Mouse (Mus musculus) liver, postnatal 0 days (tissue): ENCODE results near the gene Smc1a. TPM values are rescaled to one million over a fixed set of nuclear protein-coding genes. Genes with fewer than 3 reads are reported as not detected.

Source experiments
- ATAC-seq: fragments of 200-750 bp; cut with Nextera tagmentation; 2 replicates; pipeline ENCODE4 v1.8.0; 2017; ENCODE audit warnings: mild to moderate bottlenecking, moderate library complexity
- DNase-seq: peaks from one replicate; pipeline ENCODE4 v3.0.0-alpha.2; 2016
- H3K27ac ChIP-seq: fragments of 300-500 bp; sonication (generic); 2 replicates; pipeline ENCODE4 v1.5.1; 2014; ENCODE audit warnings: antibody characterized with exemption, moderate library complexity, mild to moderate bottlenecking, low read depth
- H3K27me3 ChIP-seq: fragments of 300-500 bp; sonication (generic); 2 replicates; pipeline ENCODE4 v1.6.1; 2014; ENCODE audit warnings: low read length, control low read depth, mixed read lengths; ENCODE audit not compliant: insufficient read depth
- H3K36me3 ChIP-seq: fragments of 300-500 bp; sonication (generic); replicated peaks from 2 replicates; pipeline ENCODE4 v1.6.1; 2014; ENCODE audit warnings: mild to moderate bottlenecking, control low read depth, low read length, moderate library complexity, mixed read lengths; ENCODE audit not compliant: insufficient read depth
- H3K4me1 ChIP-seq: fragments of 300-500 bp; sonication (generic); 2 replicates; pipeline ENCODE4 v1.6.1; 2014; ENCODE audit warnings: antibody characterized with exemption, mild to moderate bottlenecking, control low read depth; ENCODE audit not compliant: insufficient read depth
- H3K4me2 ChIP-seq: fragments of 300-500 bp; sonication (generic); 2 replicates; pipeline ENCODE4 v1.6.1; 2014; ENCODE audit warnings: low read depth, mild to moderate bottlenecking, low read length, moderate library complexity, mixed read lengths
- H3K4me3 ChIP-seq: fragments of 300-500 bp; sonication (generic); 2 replicates; pipeline ENCODE4 v1.5.1; 2014; ENCODE audit warnings: low read depth, low read length
- H3K9ac ChIP-seq: fragments of 300-500 bp; sonication (generic); replicated peaks from 2 replicates; pipeline ENCODE4 v1.6.1; 2014; ENCODE audit warnings: mild to moderate bottlenecking, moderate library complexity
- H3K9me3 ChIP-seq: fragments of 300-500 bp; sonication (generic); 2 replicates; pipeline ENCODE4 v1.6.1; 2016; ENCODE audit warnings: mild to moderate bottlenecking, control low read depth, low read length, mixed read lengths
- CTCF ChIP-seq: sonication (generic); IDR thresholded peaks from 2 replicates; pipeline ENCODE4 v1.5.1; 2016; ENCODE audit warnings: antibody characterized with exemption, low read depth
- EP300 ChIP-seq: IDR thresholded peaks from 2 replicates; pipeline ENCODE4 v1.6.1; 2016; ENCODE audit warnings: antibody characterized with exemption, low read depth, mild to moderate bottlenecking
- WGBS: fragments of 180-500 bp; shearing (Covaris S2); extraction: QIAGEN DNeasy Blood & Tissue Kit; methylation state at CpG from one replicate; pipeline ENCODE4 v1.1.7; 2014; ENCODE audit not compliant: insufficient replicate concordance; 5-methylcytosine and 5-hydroxymethylcytosine counted together
- polyA plus RNA-seq: library from polyadenylated mRNA; unstranded; fragments of >200 nt; fragmentation: Nextera tagmentation; extraction: Ambion mirVana; gene quantifications from 2 replicates; pipeline ENCODE4 v1.2.1, GENCODE M21; 2015

Gene Smc1a
- polyA plus RNA-seq, 1 experiment from 2014 or later, result 34.0 TPM

GRCm38 (mm10) chrX:152007863-152008262, 8.4 kb upstream of the Smc1a start:
- Histone ChIP-seq H3K9me3 (no peaks in the 10 kb centered on the region), H3K4me1 (no peaks in the 10 kb centered on the region; the same call in none of the 2 replicates), H3K27me3 (no peaks in the 10 kb centered on the region), H3K9ac (no peak overlapping the region), H3K27ac (no peak overlapping the region), H3K36me3 (peaks cover 2% of the 10 kb centered on the region; the same call in 1 of the 2 replicates), H3K4me3 (no peak overlapping the region), H3K4me2 (no peak overlapping the region)
- DNase-seq, result no peak
- WGBS, result 42% methylated on average over 1 of the region's 1 CpGs
- no peak for TF ChIP-seq EP300
- no peak for TF ChIP-seq CTCF
- ATAC-seq, result no peak

GRCm38 (mm10) chrX:152015752-152016150, 477 bp upstream of the Smc1a start:
- TF ChIP-seq CTCF (peak; percentile 26; the same call in 1 of the 2 replicates), EP300 (no peak)
- no peaks in the 10 kb centered on the region for H3K9me3 ChIP-seq
- peak overlapping the region; percentile 89 for H3K27ac ChIP-seq
- ATAC-seq (peak; percentile 8; the same call in 1 of the 2 replicates), DNase-seq (no peak)
- 20% methylated on average over 11 of the region's 11 CpGs for WGBS
- H3K36me3 ChIP-seq, result no peaks in the 10 kb centered on the region
- no peaks in the 10 kb centered on the region for H3K4me1 ChIP-seq
- H3K4me2 ChIP-seq, result peak overlapping the region; percentile 81
- no peaks in the 10 kb centered on the region for H3K27me3 ChIP-seq
- peak overlapping the region; percentile 62 for H3K4me3 ChIP-seq
- peak overlapping the region; percentile 74 for H3K9ac ChIP-seq

DNA sequence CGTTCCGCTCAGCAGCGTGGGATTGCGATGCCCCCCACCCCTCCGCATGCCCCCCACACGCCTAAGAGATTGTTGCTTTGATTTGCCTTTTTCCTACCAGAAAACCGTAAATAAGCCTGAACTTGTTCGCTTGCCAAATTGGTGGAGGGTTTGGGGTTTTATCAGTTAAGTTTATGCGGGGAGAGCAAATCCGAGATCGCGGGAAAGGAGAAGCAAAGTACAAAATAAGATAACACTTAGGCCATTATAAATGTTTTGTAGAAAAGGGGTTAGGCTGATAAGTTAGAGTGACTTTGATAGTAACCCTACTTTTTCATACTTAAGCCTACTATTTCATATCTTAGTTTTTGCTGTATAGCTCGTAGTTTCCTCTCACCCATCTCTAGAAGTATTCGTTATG, 958 bp downstream of the Smc1a start:
- H3K27ac ChIP-seq, result peak overlapping the region; percentile 89
- no peaks in the 10 kb centered on the region for H3K36me3 ChIP-seq
- no peaks in the 10 kb centered on the region for H3K27me3 ChIP-seq
- no peaks in the 10 kb centered on the region for H3K9me3 ChIP-seq
- ATAC-seq (no peak), DNase-seq (no peak)
- peak overlapping the region; percentile 74 for H3K9ac ChIP-seq
- H3K4me2 ChIP-seq, result peak overlapping the region; percentile 81
- peak overlapping the region; percentile 62 for H3K4me3 ChIP-seq
- H3K4me1 ChIP-seq, result no peaks in the 10 kb centered on the region
- 17% methylated on average over 14 of the region's 14 CpGs for WGBS
- TF ChIP-seq CTCF (no peak), EP300 (no peak)

GRCm38 (mm10) chrX:152019294-152019693, 3.1 kb downstream of the Smc1a start:
- Histone ChIP-seq H3K4me2 (peak overlapping the region; percentile 50), H3K4me3 (no peak overlapping the region), H3K4me1 (no peaks in the 10 kb centered on the region), H3K36me3 (peaks cover 4% of the 10 kb centered on the region), H3K27ac (no peak overlapping the region), H3K9ac (no peak overlapping the region), H3K9me3 (no peaks in the 10 kb centered on the region), H3K27me3 (no peaks in the 10 kb centered on the region)
- ATAC-seq, result no peak
- 56% methylated on average over 2 of the region's 2 CpGs for WGBS
- TF ChIP-seq CTCF (no peak), EP300 (peak; percentile 23; the same call in 1 of the 2 replicates)
- peak; percentile 15 for DNase-seq

DNA sequence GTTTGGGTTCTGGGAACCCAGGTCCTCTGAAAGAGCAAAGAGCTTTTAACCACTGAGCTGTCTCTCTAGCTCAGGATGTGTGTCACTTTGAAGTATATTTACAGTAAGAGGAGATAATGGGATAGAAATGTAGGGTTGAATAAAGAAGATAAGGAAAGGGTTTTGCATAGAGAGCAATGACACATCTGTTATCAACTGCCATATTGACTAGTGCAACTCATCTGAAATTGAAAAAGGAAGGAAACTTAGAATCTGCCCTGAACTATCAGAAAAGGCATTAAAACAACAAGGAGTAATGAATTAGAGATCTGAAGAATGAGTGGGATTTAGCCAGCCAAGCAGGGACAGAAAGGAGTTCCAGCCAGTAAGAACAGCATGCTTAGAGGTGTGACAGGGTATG, 23.6 kb downstream of the Smc1a start:
- Histone ChIP-seq H3K4me2 (no peak overlapping the region), H3K9me3 (no peaks in the 10 kb centered on the region), H3K4me1 (no peaks in the 10 kb centered on the region), H3K27me3 (no peaks in the 10 kb centered on the region; the same call in 1 of the 2 replicates), H3K36me3 (peaks cover 17% of the 10 kb centered on the region), H3K9ac (no peak overlapping the region), H3K4me3 (no peak overlapping the region), H3K27ac (no peak overlapping the region)
- ATAC-seq (peak; percentile 66), DNase-seq (no peak)
- TF ChIP-seq EP300 (peak; percentile 32; the same call in 1 of the 2 replicates), CTCF (no peak)

GRCm38 (mm10) chrX:152047230-152047629, 31.0 kb downstream of the Smc1a start:
- Histone ChIP-seq H3K36me3 (peaks cover 29% of the 10 kb centered on the region; the same call in 1 of the 2 replicates), H3K4me3 (no peak overlapping the region), H3K27me3 (no peaks in the 10 kb centered on the region), H3K27ac (no peak overlapping the region), H3K9me3 (no peaks in the 10 kb centered on the region), H3K4me2 (no peak overlapping the region), H3K9ac (no peak overlapping the region), H3K4me1 (no peaks in the 10 kb centered on the region)
- no peak for DNase-seq
- no peak for TF ChIP-seq EP300
- no peak for ATAC-seq

DNA sequence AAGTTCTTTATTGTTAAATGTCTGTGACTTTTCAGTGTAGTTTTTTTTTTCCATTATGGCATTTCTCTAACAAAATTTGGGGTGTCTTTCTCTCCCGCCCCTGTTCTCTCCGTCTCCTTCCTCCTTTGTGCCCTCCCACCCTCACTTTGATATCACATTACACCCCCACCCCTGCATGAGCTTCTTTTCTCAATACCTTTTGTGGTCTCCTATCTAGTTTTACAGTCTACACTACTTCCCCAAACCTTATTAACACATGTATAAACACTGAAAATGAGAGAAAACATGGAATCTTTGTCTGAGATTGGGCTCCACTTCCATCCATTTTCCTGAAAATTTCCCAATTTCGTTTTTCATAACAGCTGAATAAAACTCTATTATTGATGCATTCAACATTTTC, 36.3 kb downstream of the Smc1a start:
- ATAC-seq, result no peak
- WGBS, result 68% methylated on average over 3 of the region's 3 CpGs
- TF ChIP-seq EP300 (no peak), CTCF (no peak)
- peaks cover 15% of the 10 kb centered on the region; the same call in 1 of the 2 replicates for H3K36me3 ChIP-seq
- no peak overlapping the region for H3K27ac ChIP-seq
- DNase-seq, result no peak
- H3K9me3 ChIP-seq, result no peaks in the 10 kb centered on the region
- no peak overlapping the region for H3K4me3 ChIP-seq
- H3K4me1 ChIP-seq, result no peaks in the 10 kb centered on the region
- H3K27me3 ChIP-seq, result no peaks in the 10 kb centered on the region
- H3K9ac ChIP-seq, result no peak overlapping the region
- no peak overlapping the region for H3K4me2 ChIP-seq
